Mouse (Mus musculus): Measurements from ENCODE around the gene Mocs2. TPM values are rescaled to one million over a fixed set of nuclear protein-coding genes. Genes with fewer than 3 reads are reported as not detected.
A peak's percentile ranks its signal among the peaks of the same experiment; 100 is the strongest.

Mocs2 gene
- 85.4 and 88.7 TPM in 2 replicates for polyA plus RNA-seq (2015; fragmentation: Nextera tagmentation; extraction: Ambion mirVana)

- DNase-seq (ENCODE audit: low spot score): peak; percentile 97
These were observed at the start of gene Mocs2 for GRCm38 (mm10) chr13:114817751-114818360. TSS of gene Mocs2 (plus strand) at chr13:114818236.

GRCm38 (mm10) chr13:114791511-114791910 lies 26.5 kb upstream of the Mocs2 start:
- no peak for DNase-seq (ENCODE audit: low spot score)

- peak; percentile 59 for DNase-seq (ENCODE audit: low spot score)
These were observed 24.6 kb upstream of the Mocs2 start for GRCm38 (mm10) chr13:114793250-114794030.

- no peak for DNase-seq (ENCODE audit: low spot score)
These were observed 16.2 kb upstream of the Mocs2 start for GRCm38 (mm10) chr13:114801857-114802256.

GRCm38 (mm10) chr13:114802971-114803370 lies 15.1 kb upstream of the Mocs2 start:
- DNase-seq (ENCODE audit: low spot score): no peak

- DNase-seq (ENCODE audit: low spot score): no peak
These were observed 8.3 kb upstream of the Mocs2 start for GRCm38 (mm10) chr13:114809624-114810210.

GRCm38 (mm10) chr13:114818513-114818912 lies 477 bp downstream of the Mocs2 start:
- peak; percentile 11 for DNase-seq (ENCODE audit: low spot score)

- DNase-seq (ENCODE audit: low spot score): no peak
These were observed 4.8 kb downstream of the Mocs2 start for GRCm38 (mm10) chr13:114822871-114823270.

- DNase-seq (ENCODE audit: low spot score): no peak
These were observed 7.4 kb downstream of the Mocs2 start for GRCm38 (mm10) chr13:114825377-114825855.

GRCm38 (mm10) chr13:114831367-114831833 lies 13.4 kb downstream of the Mocs2 start:
- peak; percentile 60 for DNase-seq (ENCODE audit: low spot score)

- no peak for DNase-seq (ENCODE audit: low spot score)
These were observed 14.7 kb downstream of the Mocs2 start for GRCm38 (mm10) chr13:114832761-114833160.

- DNase-seq (ENCODE audit: low spot score): no peak
These were observed 15.3 kb downstream of the Mocs2 start for GRCm38 (mm10) chr13:114833351-114833750.

- no peak for DNase-seq (ENCODE audit: low spot score)
These were observed 16.5 kb downstream of the Mocs2 start for GRCm38 (mm10) chr13:114834580-114834979.

- DNase-seq (ENCODE audit: low spot score): no peak
These were observed 19.0 kb downstream of the Mocs2 start for GRCm38 (mm10) chr13:114837061-114837460.

- DNase-seq (ENCODE audit: low spot score): no peak
These were observed 20.5 kb downstream of the Mocs2 start for GRCm38 (mm10) chr13:114838535-114838990.

- no peak for DNase-seq (ENCODE audit: low spot score)
These were observed 21.1 kb downstream of the Mocs2 start for GRCm38 (mm10) chr13:114839098-114839497.

- no peak for DNase-seq (ENCODE audit: low spot score)
These were observed 22.5 kb downstream of the Mocs2 start for GRCm38 (mm10) chr13:114840545-114840944.

GRCm38 (mm10) chr13:114843318-114843717 lies 25.3 kb downstream of the Mocs2 start:
- no peak for DNase-seq (ENCODE audit: low spot score)

- peak; percentile 73 for DNase-seq (ENCODE audit: low spot score)
These were observed 27.8 kb downstream of the Mocs2 start for GRCm38 (mm10) chr13:114845804-114846203.

GRCm38 (mm10) chr13:114848945-114849344 lies 30.9 kb downstream of the Mocs2 start:
- DNase-seq (ENCODE audit: low spot score): no peak

- no peak for DNase-seq (ENCODE audit: low spot score)
These were observed 34.5 kb downstream of the Mocs2 start for GRCm38 (mm10) chr13:114852264-114853111.

All from thymus, postnatal 0 days (tissue).